Mouse (Mus musculus): ENCODE results near the gene Herc4.
"Not testable (repeated sequence)": the region's sequence is repeated elsewhere in the genome, so short reads cannot be mapped to it uniquely, and the experiment has no call there.

Gene Herc4

DNA sequence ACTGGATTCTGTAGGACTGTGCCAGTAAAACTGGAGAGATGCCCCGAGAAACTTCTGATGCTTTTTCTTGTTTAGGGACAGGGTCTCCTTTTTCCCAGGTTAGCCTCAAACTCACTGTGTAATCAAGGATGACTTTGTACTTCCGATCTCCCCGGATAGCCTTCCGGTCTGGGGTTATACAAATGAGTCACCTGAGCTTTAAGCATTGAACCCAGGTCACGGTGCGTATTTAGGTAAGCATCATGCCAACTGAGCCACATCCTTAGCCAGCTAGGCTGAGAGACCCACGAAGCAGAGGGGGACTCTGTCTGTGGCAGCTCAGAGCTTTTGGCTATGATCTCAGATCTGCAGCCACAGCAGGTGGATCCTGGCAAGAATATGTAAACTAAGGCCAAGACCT is 107.1 kb downstream of the Herc4 start:
- DNase-seq (ENCODE audit: low spot score in 2 of 2) = no peak

DNA sequence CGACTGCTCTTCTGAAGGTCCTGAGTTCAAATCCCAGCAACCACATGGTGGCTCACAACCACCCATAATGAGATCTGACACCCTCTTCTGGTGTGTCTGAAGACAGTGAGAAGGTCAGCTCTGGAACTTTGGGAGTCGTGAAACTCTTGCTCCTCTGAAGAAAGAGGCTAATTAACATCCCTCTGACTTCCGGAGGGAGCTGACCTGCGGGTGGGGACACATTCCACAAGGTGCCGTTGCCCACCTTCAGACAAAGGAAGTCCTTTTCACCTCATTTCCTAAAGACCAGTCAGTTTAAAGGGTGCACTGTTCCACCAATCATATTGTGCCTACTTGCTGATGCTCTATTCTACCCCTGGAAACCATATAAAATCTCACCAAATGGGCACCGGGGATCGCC is 107.5 kb downstream of the Herc4 start:
- not testable (repeated sequence) for DNase-seq (ENCODE audit: low spot score in 2 of 2)

DNA sequence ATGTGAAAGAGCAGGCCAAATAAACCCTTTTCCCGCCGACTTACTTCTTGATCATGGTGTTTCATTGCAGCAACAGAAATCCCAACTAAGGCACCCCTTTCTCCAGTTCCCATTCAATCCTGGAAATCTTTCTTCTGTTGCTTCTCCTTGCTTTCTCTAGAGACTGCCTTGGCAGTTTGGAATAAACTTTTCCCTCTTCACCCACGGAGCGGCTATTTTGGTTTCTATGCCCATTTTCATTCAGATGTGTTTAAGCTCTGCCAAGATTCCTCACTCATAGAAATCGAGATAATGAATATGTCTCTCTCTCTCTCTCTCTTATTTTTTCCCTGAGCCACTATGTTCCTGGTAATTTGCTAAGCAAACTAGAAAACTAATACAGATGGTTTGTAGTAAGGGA is 108.5 kb downstream of the Herc4 start:
- no peak for DNase-seq (ENCODE audit: low spot score in 2 of 2)

GRCm38 (mm10) chr10:63360502-63360901 is 116.9 kb downstream of the Herc4 start:
- no peak for DNase-seq (ENCODE audit: low spot score in 2 of 2)

GRCm38 (mm10) chr10:63365918-63366455 is 122.4 kb downstream of the Herc4 start:
- no peak for DNase-seq (ENCODE audit: low spot score in 2 of 2)

- no peak for DNase-seq (ENCODE audit: low spot score in 2 of 2)
Measured at GRCm38 (mm10) chr10:63367386-63367785, 123.8 kb downstream of the Herc4 start.
